Mouse (Mus musculus) CD4-positive naive resting alpha-beta T cell, adult 76 days (primary cell): Measurements from ENCODE around the gene Edem1. TPM values are rescaled to one million over a fixed set of nuclear protein-coding genes. Genes with fewer than 3 reads are reported as not detected.

Experiments
- total RNA-seq: library from RNA; stranded (reverse); gene quantifications from one replicate; pipeline ENCODE4 v1.2.4, GENCODE M21; 2023

Gene Edem1
- 132 TPM for total RNA-seq

DNA sequence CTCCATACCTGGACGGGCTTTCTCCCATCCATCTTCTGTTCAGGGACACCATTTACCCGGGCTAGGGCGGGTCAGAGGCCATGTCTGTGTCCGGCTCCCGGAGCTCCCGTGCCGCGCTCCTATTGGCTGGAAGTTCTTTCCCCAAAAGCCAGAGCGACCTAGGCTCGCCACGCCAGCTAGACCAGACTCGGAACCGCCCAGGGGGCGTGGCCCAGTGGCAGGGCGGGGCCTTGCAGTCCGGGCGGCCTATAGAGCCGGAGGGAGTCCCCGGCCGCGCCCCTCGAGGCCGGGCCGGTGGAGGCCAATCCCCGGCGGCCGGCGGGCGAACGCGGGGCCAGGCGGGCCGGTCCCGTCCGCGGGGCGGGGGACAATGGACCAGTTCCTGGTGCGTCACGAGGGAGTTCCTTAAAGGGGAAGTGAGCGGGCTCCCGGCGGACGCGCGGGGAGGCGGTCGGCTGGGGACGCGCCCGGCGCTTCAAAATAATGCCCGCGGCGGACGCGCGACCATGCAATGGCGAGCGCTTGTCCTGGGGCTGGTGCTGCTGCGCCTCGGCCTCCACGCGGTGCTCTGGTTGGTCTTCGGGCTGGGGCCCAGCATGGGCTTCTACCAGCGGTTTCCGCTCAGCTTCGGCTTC lies at the start of gene Edem1:
Edem1 (plus strand) TSS at position 408 of the 635 bp plus-strand sequence.

DNA sequence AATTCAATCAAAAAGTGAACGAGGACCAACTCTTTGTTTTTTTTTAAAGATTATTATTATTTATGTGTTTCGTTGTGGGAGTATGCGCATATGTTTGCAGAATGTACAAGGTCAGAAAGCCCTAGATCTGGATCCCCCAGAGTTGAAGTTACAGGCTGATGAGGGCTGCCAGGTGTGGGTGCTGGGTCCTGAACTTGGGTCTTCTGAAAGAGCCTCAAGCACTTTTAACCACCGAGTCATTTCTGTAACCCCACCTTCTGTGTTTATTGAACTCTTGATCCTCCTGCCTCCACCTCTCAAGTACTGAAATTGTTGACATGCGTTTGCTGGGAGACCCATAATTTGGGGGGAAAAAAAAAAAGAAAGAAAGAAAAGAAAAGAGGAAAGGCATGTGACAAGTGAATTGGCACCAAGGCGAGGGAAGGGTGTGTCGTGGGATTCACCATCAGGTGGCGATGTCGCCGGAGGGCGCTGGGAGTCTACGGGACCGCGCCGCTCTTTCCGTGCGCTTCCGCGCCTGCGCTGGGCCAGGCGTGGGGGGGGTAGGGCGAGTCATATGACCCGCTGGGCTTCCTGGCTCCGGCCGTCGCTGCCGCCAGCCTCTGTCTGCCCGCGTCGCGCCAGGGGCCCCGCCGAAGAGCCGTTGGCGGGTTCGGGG lies 45.8 kb upstream of the Edem1 start, which contains the start of gene Arl8b:
Arl8b (plus strand) TSS at position 574 of the 658 bp plus-strand sequence.

Other genes with a start within 250 kb of the Edem1 start
- gene Bhlhe40, start 168.0 kb upstream of the Edem1 start, total RNA-seq: 63.0 TPM
- 58.4 TPM for gene Arl8b, start 45.5 kb upstream of the Edem1 start, total RNA-seq